Mouse (Mus musculus): ENCODE measurements around the gene Ggt1.
"Not testable (repeated sequence)": the region's sequence is repeated elsewhere in the genome, so short reads cannot be mapped to it uniquely, and the experiment has no call there.

Gene Ggt1

DNA sequence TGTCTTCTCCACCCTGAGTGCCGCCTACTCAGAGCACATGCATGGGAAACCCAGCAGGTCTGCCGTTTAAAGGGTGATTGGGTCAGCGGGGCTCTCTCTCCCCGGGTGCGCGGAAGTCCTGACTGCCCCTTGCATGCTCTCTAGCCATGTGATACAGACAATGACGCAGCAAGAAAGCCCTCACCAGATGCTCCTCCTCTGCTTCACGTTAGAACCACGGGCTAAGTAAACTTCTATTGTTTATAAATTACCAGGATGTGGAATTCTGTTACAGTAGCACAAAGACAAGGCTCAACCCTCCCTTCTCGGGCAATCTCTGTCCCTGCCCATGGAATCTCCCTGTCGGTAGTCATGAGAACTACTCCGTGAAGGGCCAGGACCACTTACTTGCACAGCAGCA, 10.2 kb upstream of the Ggt1 start:
- DNase-seq, result no peak

- DNase-seq, result no peak
Measured at GRCm38 (mm10) chr10:75552106-75552505, 9.3 kb upstream of the Ggt1 start.

DNA sequence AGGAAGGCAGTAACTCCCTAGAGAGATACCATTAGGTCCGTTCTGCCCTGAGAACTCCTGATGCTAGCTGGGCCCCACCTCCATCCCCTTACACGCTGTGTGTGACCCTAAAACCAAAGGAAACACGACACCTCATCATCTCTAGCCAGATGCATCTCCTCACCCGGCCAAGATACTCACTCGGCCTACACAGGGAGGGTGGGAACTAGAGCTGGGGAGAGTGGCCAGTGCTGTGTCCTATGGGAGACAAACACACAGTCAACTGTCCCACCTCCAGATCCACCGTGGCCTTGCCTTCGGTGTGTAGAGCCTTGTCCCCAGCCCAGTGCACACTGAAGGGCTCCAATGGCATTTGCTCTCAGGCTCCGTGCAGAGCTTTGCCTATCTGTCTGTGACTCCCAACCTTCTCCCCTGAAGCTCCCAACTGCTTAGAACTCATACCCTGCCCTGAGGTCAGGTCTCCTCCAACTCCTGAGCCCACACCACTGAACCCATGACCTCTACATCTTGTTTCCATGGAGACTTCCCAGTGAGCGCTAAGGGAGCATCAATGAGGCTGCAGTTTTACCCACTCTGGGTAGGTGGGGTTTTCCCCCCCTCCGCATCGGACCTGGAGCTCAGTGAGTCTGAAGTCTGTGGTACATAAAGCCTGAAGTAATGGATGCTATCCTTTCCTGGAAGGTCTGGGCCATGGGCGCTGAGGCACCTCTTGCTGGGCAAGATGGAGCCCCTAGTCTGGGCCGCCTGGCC, 8.5 kb upstream of the Ggt1 start:
- DNase-seq, result no peak

GRCm38 (mm10) chr10:75554090-75554489, 7.3 kb upstream of the Ggt1 start:
- DNase-seq, result no peak

GRCm38 (mm10) chr10:75555557-75555956, 5.8 kb upstream of the Ggt1 start:
- DNase-seq, result no peak

DNA sequence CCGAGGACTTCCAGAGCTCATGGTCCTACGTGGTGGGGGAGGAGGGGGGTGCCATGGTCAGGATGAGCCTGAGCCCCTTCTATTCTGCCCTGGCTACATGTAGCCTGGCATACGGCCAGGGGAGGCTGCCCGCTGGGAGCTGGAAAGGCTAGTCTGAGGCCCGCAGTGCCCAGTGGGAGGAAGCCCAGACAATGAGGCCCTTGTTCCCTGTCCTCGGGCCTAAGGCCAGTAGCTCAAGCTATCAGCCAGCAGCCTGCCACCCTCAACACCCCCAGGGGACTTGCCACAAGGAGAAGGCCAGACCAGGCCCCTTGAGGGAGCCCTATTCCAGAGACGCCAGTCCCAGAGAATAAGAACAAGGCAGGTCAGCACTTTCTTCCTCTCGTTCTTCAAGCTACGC, 5.4 kb upstream of the Ggt1 start:
- peak; percentile 71 to 76 for DNase-seq

DNA sequence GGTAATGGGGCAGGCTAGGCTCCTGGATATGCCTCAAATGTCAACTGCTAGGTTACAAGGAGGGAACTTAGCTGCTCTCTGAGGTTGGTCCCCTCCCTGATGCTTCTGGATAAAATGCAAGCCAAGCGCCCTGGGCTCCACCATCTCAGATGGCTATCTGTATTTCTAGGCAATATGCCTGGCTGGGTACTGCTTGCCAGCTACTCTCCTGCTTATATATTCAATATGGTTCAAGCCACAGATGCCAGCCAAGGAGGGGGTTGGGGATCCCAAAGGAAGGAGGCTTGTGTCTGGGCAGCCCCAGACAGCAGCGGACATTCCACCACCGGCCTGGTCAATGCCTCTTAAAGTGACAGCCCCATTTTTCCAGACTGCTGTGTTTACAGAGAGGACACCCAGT, 2.9 kb upstream of the Ggt1 start:
- DNase-seq, result peak; percentile 87 to 91

- DNase-seq, result no peak
Measured at GRCm38 (mm10) chr10:75559041-75559675, 2.2 kb upstream of the Ggt1 start.

DNA sequence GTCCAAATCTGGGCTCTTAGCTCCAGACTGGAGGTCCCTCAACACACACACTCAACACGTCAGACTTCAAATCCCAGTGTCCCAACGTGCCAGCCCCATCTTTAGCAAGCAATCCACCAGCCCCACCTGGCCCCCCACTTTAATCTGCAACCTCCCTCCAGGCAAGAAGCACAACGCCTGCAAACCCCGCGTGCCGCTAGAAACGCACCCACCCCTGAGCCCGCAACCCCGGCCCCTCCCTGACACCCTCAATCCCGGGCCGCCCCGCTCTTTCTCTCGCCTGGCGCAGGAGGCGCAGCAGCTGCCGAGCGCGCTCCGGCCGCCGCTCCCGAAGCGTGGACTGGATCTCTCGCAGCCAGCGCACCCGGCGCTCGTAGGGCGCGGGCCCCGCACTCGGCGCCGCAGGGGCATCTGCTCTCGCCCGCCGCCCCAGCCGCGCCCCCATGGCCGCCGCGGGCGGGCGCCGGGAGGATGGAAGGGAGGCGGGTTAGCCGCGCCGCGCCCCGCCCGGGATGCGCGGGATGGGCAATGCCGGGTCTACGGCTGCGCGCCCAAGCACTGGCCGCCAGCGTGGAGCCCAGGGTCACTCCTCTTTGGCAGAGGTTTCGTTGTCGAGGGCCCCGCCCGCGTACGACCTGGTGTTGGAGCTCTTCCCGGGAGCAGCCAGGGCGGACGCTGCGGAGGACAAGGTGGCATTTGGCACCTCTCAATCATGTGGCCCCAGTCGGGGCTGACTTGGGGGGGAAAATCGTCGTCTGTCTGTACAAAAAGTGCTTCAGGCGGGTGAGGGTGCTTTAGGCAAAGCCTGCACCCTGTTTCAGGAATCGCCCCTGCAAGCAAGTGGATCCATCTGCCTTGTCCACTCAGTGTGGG, 1.5 kb upstream of the Ggt1 start, which contains the start of gene Lrrc75b:
TSS of gene Lrrc75b (minus strand) at position 655 of the 873 bp plus-strand sequence.
- DNase-seq, result peak; percentile 83 to 88

DNA sequence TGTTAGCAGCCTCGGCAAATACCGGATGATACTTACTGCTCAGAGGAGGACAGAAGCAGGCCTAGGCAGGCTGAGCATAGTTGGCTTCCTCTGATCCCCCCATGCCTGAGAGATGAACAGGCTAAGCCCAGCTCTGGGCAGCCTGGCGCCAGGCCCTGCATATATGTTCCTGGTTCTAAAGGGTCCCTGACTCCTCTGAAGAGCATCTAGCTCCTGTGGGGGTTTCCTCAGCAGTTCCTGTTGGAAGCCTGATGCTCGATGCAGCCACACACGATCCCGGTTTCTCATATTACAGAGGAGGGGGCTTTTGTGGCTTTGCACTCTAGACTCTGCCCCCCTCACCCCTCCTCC, 880 bp upstream of the Ggt1 start:
- DNase-seq, result no peak

DNA sequence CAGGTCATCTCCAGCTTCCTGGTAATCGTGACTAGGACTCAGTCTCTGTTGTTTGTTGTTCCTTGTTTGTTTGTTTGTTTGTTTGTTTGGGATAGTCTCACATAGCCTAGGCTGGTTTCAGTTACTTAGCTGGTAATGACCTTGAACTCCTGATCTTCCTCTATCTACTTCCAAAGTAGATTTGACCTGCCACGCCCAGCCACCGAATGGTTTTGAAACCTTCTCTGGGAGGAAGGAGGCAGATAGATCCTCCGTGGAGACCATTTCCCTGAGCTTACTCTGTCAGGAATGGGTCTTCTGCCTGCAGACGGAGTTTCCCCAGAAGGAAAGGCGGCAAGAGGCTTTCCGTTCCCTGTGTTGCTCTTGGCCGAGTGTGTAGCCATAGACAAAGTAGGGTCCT, 1.2 kb downstream of the Ggt1 start:
- DNase-seq, result no peak

DNA sequence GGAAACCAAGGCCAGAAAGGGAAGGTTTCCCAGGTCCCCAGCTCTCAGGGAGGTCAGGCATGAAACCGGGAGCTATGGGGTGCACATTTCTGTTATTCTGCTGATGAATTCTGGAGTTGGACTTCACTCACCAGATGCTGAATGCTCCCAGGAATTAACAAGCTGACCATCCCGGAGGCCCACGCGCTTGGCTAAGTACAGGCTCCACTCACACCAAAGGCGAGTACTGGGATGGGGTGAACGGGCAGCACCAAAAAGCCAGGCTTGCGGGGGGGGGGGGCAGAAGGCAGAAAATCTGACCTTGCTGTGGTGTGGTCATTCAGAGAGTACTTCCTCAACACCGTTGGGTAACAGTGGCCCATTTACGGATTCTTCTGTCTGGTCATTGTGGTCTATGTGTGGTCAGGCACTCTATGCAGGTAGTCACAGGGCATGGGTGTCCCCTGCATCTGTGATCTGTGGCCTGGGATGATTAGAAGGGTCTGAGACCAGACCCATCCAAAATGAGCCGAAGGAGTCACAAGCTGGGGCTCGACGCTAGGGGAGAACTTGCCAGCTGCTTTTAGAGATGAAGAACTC, 3.4 kb downstream of the Ggt1 start:
- no peak for DNase-seq

DNA sequence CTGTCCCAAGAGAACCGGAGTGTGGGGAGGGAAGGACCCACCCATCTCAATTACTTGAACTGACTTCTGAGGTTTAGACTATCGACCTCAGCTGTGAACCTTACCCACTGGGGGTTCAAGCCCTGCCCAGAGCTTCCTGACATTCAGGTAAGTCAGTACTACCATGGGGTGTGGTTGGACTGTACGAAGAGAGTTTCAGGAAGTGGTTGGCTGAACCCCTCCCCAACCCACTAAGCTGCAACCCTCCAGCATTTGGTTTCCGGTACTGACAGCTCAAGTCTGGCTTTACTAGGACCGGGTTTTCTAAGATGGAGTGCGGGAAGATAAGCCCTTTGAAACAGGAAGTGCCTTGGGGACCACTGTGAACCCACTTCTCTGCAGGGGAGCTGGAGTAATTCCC, 4.0 kb downstream of the Ggt1 start:
- DNase-seq, result no peak

- no peak for DNase-seq
Measured at GRCm38 (mm10) chr10:75565906-75566305, 4.5 kb downstream of the Ggt1 start.

DNA sequence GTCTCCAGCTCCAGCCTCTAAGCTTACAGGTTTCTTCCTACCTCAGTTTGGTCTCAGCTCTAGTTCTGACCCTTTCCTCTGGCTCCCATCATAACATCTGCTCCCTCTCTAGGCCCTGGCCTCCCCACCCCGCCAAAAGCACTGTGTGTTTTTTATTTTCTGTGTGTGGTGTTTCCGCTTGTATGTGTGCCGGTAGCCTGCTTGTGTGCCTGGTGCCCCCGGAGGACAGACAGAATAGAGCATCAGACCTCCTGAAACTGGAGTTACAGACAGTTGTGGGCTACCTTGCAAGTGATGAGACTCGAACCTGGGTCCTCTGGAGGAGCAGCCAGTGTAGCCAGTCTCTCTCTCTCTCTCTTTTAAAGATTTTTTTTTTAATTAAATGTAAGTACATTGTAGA, 4.9 kb downstream of the Ggt1 start:
- no peak for DNase-seq

DNA sequence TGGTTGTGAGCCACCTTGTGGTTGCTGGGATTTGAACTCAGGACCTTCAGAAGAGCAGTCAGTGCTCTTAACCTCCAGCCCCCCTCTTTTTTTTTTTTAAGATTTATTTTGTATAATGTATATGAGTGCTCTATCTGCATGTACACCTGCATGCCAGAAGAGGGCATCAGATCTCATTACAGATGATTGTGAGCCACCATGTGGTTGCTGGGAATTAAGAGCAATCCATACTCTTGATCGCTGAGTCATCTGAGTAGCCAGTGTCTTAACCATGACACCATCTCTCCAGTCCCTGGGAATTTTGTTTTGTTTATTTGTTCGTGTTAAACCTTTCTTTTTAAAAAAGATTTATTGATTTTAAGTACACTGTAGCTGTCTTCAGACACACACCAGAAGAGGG, 5.4 kb downstream of the Ggt1 start:
- not testable (repeated sequence) for DNase-seq

GRCm38 (mm10) chr10:75568029-75568428, 6.6 kb downstream of the Ggt1 start:
- no peak for DNase-seq

DNA sequence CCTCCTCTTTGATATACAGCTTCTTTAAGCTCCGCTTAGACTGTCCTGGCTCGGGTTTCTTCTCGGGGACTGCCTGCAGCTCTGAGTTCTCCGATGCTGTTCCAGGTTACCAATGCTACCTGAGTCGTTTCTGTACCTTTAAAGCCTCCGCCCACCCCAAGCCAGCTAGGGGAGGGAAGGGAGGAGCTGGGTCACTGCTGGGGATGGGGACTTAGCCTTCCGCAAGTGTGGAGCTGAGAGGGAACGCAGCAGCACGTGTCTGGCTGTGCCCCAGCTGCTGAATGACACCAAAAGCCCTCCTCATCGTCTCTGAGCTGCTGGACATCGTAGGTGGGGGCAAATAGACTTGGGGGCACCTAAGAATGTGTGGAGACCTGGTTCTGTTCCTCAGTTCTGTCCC, 7.0 kb downstream of the Ggt1 start:
- no peak for DNase-seq

- no peak for DNase-seq
Measured at GRCm38 (mm10) chr10:75568851-75569250, 7.4 kb downstream of the Ggt1 start.

GRCm38 (mm10) chr10:75570981-75571657, 9.7 kb downstream of the Ggt1 start:
- no peak for DNase-seq

DNA sequence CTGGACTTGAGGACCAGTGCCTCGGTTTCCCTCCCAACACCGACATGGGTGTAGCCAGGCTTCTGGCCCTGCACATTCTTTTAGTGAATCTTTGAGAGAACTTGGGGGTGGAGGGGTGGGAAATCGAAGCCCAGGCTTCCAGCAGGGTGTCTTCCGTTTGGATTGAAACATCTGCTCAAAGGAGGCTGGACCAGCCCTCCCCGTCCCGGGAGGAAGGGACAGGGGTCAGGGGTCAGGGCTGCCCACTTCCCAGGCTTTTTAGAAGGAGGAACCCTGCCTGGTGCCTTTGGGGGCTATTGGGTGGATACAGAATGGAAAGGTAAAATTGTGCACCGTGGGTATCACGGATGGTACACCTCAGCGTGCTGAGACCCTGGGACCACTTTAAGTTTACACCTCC, 10.5 kb downstream of the Ggt1 start:
- DNase-seq, result no peak

GRCm38 (mm10) chr10:75573181-75573580, 11.8 kb downstream of the Ggt1 start:
- DNase-seq, result no peak

DNA sequence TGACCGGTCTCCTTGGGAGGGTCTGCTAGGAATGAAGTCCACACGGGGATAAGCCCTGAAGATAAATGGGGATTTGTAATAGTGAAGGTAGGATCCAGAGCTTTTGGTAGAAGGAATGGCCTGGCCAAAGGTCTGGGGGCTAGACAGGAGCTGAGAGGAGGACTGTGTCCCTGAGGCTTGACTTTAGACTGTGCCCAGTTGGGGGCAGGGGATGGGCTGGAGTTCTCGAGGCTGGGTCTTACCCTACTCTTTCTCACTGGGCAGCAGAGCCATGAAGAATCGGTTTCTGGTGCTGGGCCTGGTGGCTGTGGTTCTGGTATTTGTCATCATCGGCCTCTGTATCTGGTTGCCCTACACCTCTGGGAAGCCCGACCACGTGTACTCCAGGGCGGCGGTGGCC, 12.6 kb downstream of the Ggt1 start:
- DNase-seq, result no peak
